Mouse (Mus musculus) limb, embryonic 12.5 days (tissue): ENCODE data around the gene Timmdc1. TPM values are rescaled to one million over a fixed set of nuclear protein-coding genes. Genes with fewer than 3 reads are reported as not detected.

ENCODE experiments used
- ATAC-seq: fragments of 200-750 bp; cut with Nextera tagmentation; 2 replicates; pipeline ENCODE4 v1.8.0; 2017; ENCODE audit warnings: low read depth, moderate TSS enrichment; ENCODE audit not compliant: insufficient number of reproducible peaks, insufficient read depth, low FRiP score, low TSS enrichment
- H3K27ac ChIP-seq: fragments of 300-500 bp; sonication (generic); 2 replicates; pipeline ENCODE4 v1.5.1; 2016; ENCODE audit warnings: mild to moderate bottlenecking, moderate library complexity
- H3K27me3 ChIP-seq: fragments of 300-500 bp; sonication (generic); 2 replicates; pipeline ENCODE4 v1.6.1; 2016; ENCODE audit warnings: mild to moderate bottlenecking, moderate library complexity
- H3K36me3 ChIP-seq: fragments of 300-500 bp; sonication (generic); 2 replicates; pipeline ENCODE4 v1.6.1; 2016; ENCODE audit warnings: mild to moderate bottlenecking, moderate library complexity
- H3K4me1 ChIP-seq: fragments of 300-500 bp; sonication (generic); replicated peaks from 2 replicates; pipeline ENCODE4 v1.6.1; 2016
- H3K4me2 ChIP-seq: fragments of 300-500 bp; sonication (generic); 2 replicates; pipeline ENCODE4 v1.6.1; 2016; ENCODE audit warnings: mild to moderate bottlenecking, moderate library complexity
- H3K4me3 ChIP-seq: fragments of 300-500 bp; sonication (generic); replicated peaks from 2 replicates; pipeline ENCODE4 v1.5.1; 2016; ENCODE audit warnings: mild to moderate bottlenecking
- H3K9ac ChIP-seq: fragments of 300-500 bp; sonication (generic); replicated peaks from 2 replicates; pipeline ENCODE4 v1.6.1; 2016; ENCODE audit warnings: mild to moderate bottlenecking, moderate library complexity
- H3K9me3 ChIP-seq: fragments of 300-500 bp; sonication (generic); 2 replicates; pipeline ENCODE4 v1.6.1; 2016; ENCODE audit warnings: mild to moderate bottlenecking, moderate library complexity
- WGBS: fragments of 180-500 bp; shearing (Covaris S2); methylation state at CpG from one replicate; pipeline ENCODE4 v1.1.7; 2016; 5-methylcytosine and 5-hydroxymethylcytosine counted together
- polyA plus RNA-seq: library from polyadenylated mRNA; unstranded; fragments of >200 nt; fragmentation: Nextera tagmentation; extraction: Ambion mirVana; gene quantifications from 2 replicates; pipeline ENCODE4 v1.2.1, GENCODE M21; 2016

Timmdc1 gene
- 27.4 and 30.8 TPM in 2 replicates for polyA plus RNA-seq

GRCm38 (mm10) chr16:38522129-38523084 lies at the start of gene Timmdc1:
Gene Timmdc1 (minus strand): TSS chr16:38522663.
- peak within 1 kb of the TSS; percentile 94 for H3K4me3 ChIP-seq
- under 1% methylated on average over 73 of the region's 73 CpGs for WGBS
- peak; percentile 97 for ATAC-seq

GRCm38 (mm10) chr16:38571481-38571880 lies 49.0 kb upstream of the Timmdc1 start:
- Histone ChIP-seq H3K27me3 (no peaks in the 10 kb centered on the region), H3K9ac (no peak overlapping the region), H3K27ac (no peak overlapping the region), H3K4me1 (no peaks in the 10 kb centered on the region), H3K4me2 (no peak overlapping the region), H3K9me3 (no peaks in the 10 kb centered on the region), H3K36me3 (peaks cover 84% of the 10 kb centered on the region), H3K4me3 (no peak overlapping the region)
- 94% methylated on average over 3 of the region's 3 CpGs for WGBS
- ATAC-seq = no peak

More at GRCm38 (mm10) chr16:38522129-38523084, at the start of gene Timmdc1:
- Histone ChIP-seq H3K27me3 (no peaks in the 10 kb centered on the region), H3K36me3 (peaks cover 45% of the 10 kb centered on the region), H3K4me2 (peak within 1 kb of the TSS; percentile 62), H3K4me1 (peaks cover 11% of the 10 kb centered on the region; the same call in 1 of the 2 replicates), H3K27ac (peak within 1 kb of the TSS; percentile 92), H3K9me3 (no peaks in the 10 kb centered on the region), H3K9ac (peak within 1 kb of the TSS; percentile 87)

- no peak for ATAC-seq
- Histone ChIP-seq H3K9ac (no peak overlapping the region), H3K4me3 (no peak overlapping the region), H3K9me3 (no peaks in the 10 kb centered on the region), H3K4me1 (peaks cover 8% of the 10 kb centered on the region), H3K27me3 (no peaks in the 10 kb centered on the region), H3K36me3 (peaks cover 80% of the 10 kb centered on the region), H3K27ac (no peak overlapping the region), H3K4me2 (no peak overlapping the region)
- WGBS = 95% methylated on average over 5 of the region's 5 CpGs
These were observed 45.7 kb upstream of the Timmdc1 start for GRCm38 (mm10) chr16:38568192-38568591.

- ATAC-seq = no peak
- H3K9ac ChIP-seq = peak overlapping the region; percentile 94
- no peaks in the 10 kb centered on the region for H3K9me3 ChIP-seq
- peaks cover 10% of the 10 kb centered on the region for H3K27me3 ChIP-seq
- WGBS = 36% methylated on average over 10 of the region's 10 CpGs
- H3K4me1 ChIP-seq = peaks cover 8% of the 10 kb centered on the region
- peak overlapping the region; percentile 90 for H3K4me3 ChIP-seq
- peak overlapping the region; percentile 75 for H3K4me2 ChIP-seq
- H3K27ac ChIP-seq = no peak overlapping the region
- peaks cover 37% of the 10 kb centered on the region for H3K36me3 ChIP-seq
These were observed 41.1 kb upstream of the Timmdc1 start for GRCm38 (mm10) chr16:38563516-38563915.

GRCm38 (mm10) chr16:38562968-38563327 lies 40.5 kb upstream of the Timmdc1 start:
- peak overlapping the region; percentile 90 for H3K4me3 ChIP-seq
- peak overlapping the region; percentile 75 for H3K4me2 ChIP-seq
- peaks cover 31% of the 10 kb centered on the region for H3K36me3 ChIP-seq
- peaks cover 8% of the 10 kb centered on the region for H3K4me1 ChIP-seq
- H3K27ac ChIP-seq = peak overlapping the region; percentile 84
- H3K9me3 ChIP-seq = no peaks in the 10 kb centered on the region
- WGBS = under 1% methylated on average over 25 of the region's 25 CpGs
- H3K9ac ChIP-seq = peak overlapping the region; percentile 94
- ATAC-seq = no peak; the same call in none of the 2 replicates
- peaks cover 10% of the 10 kb centered on the region for H3K27me3 ChIP-seq

GRCm38 (mm10) chr16:38562131-38562967 lies 39.9 kb upstream of the Timmdc1 start:
- peak overlapping the region; percentile 90 for H3K4me3 ChIP-seq
- H3K9ac ChIP-seq = peak overlapping the region; percentile 94
- H3K27me3 ChIP-seq = peaks cover 10% of the 10 kb centered on the region
- H3K9me3 ChIP-seq = no peaks in the 10 kb centered on the region
- peak overlapping the region; percentile 84 for H3K27ac ChIP-seq
- peak overlapping the region; percentile 75 for H3K4me2 ChIP-seq
- 8% methylated on average over 37 of the region's 37 CpGs for WGBS
- H3K36me3 ChIP-seq = peaks cover 27% of the 10 kb centered on the region
- ATAC-seq = peak; percentile 91
- H3K4me1 ChIP-seq = peaks cover 8% of the 10 kb centered on the region

GRCm38 (mm10) chr16:38558221-38558748 lies 35.8 kb upstream of the Timmdc1 start, which contains the start of gene Tmem39a:
Gene Tmem39a (plus strand): TSS chr16:38558698.
- Histone ChIP-seq H3K4me1 (no peaks in the 10 kb centered on the region), H3K4me2 (no peak within 1 kb of the TSS), H3K27me3 (peaks cover 22% of the 10 kb centered on the region), H3K9ac (no peak within 1 kb of the TSS), H3K9me3 (0 out of 2 replicates have a peak, but pooled peaks cover under 1% of the 10 kb centered on the region), H3K4me3 (no peak within 1 kb of the TSS), H3K27ac (no peak within 1 kb of the TSS), H3K36me3 (no peaks in the 10 kb centered on the region)
- WGBS = 83% methylated on average over 3 of the region's 3 CpGs
- ATAC-seq = no peak

GRCm38 (mm10) chr16:38555988-38556387 lies 33.5 kb upstream of the Timmdc1 start:
- ATAC-seq = no peak
- peaks cover 42% of the 10 kb centered on the region for H3K27me3 ChIP-seq
- H3K4me2 ChIP-seq = no peak overlapping the region
- no peak overlapping the region for H3K4me3 ChIP-seq
- no peak overlapping the region for H3K27ac ChIP-seq
- no peaks in the 10 kb centered on the region for H3K4me1 ChIP-seq
- H3K9me3 ChIP-seq = 0 out of 2 replicates have a peak, but pooled peaks cover 4% of the 10 kb centered on the region
- H3K9ac ChIP-seq = no peak overlapping the region
- 81% methylated on average over 3 of the region's 3 CpGs for WGBS
- H3K36me3 ChIP-seq = no peaks in the 10 kb centered on the region

GRCm38 (mm10) chr16:38549479-38550396 lies 27.3 kb upstream of the Timmdc1 start, which contains the start of gene Poglut1:
Gene Poglut1 (minus strand): TSS chr16:38550258.
- peak within 1 kb of the TSS; percentile 85 for H3K4me3 ChIP-seq
- 0 out of 2 replicates have a peak, but pooled peaks cover 4% of the 10 kb centered on the region for H3K9me3 ChIP-seq
- H3K4me2 ChIP-seq = peak within 1 kb of the TSS; percentile 70
- H3K27me3 ChIP-seq = peaks cover 24% of the 10 kb centered on the region
- WGBS = 2% methylated on average over 54 of the region's 54 CpGs
- H3K4me1 ChIP-seq = peaks cover 18% of the 10 kb centered on the region
- H3K27ac ChIP-seq = 0 out of 2 replicates have a peak within 1 kb of the TSS, but pooled peaks have one; percentile 50
- peaks cover 32% of the 10 kb centered on the region for H3K36me3 ChIP-seq
- ATAC-seq = peak; percentile 84
- H3K9ac ChIP-seq = peak within 1 kb of the TSS; percentile 83

GRCm38 (mm10) chr16:38548000-38548399 lies 25.5 kb upstream of the Timmdc1 start:
- H3K4me3 ChIP-seq = no peak overlapping the region
- H3K4me1 ChIP-seq = peaks cover 18% of the 10 kb centered on the region
- ATAC-seq = no peak
- peak overlapping the region; percentile 70; the same call in 1 of the 2 replicates for H3K4me2 ChIP-seq
- no peak overlapping the region for H3K9ac ChIP-seq
- H3K9me3 ChIP-seq = 0 out of 2 replicates have a peak, but pooled peaks cover under 1% of the 10 kb centered on the region
- H3K27ac ChIP-seq = no peak overlapping the region
- peaks cover 48% of the 10 kb centered on the region for H3K36me3 ChIP-seq
- peaks cover 17% of the 10 kb centered on the region for H3K27me3 ChIP-seq
- 86% methylated on average over 1 of the region's 1 CpGs for WGBS
